Mouse (Mus musculus) MEL (cell line): ENCODE results near the gene Aco1. TPM values are rescaled to one million over a fixed set of nuclear protein-coding genes. Genes with fewer than 3 reads are reported as not detected.

Experiments used
- DNase-seq: peaks from one replicate; pipeline ENCODE4 v3.0.0; 2011; ENCODE audit warnings: low read depth, low spot score
- H3K27ac ChIP-seq: 2 replicates; pipeline ENCODE4 v1.5.1; 2012; ENCODE audit warnings: low read depth, mild to moderate bottlenecking, control low read depth, low read length, moderate library complexity; ENCODE audit not compliant: control insufficient read depth
- H3K27me3 ChIP-seq, 2 experiments: fragments of 150-350 bp in 1 of 2; sonication (generic) in 1 of 2; 2 replicates each; pipeline ENCODE4 v1.6.1; 2012; ENCODE audit warnings: low read length in 2 of 2, mild to moderate bottlenecking in 2 of 2, improper control_type of control experiment in 1 of 2, moderate library complexity in 1 of 2; ENCODE audit not compliant: insufficient read depth in 2 of 2, control insufficient read depth in 1 of 2
- H3K36me3 ChIP-seq, 2 experiments: 2 replicates each; pipeline ENCODE4 v1.6.1; 2012 to 2014; ENCODE audit warnings: low read length in 2 of 2, improper control_type of control experiment in 1 of 2, inconsistent platforms in 1 of 2, mild to moderate bottlenecking in 1 of 2; ENCODE audit not compliant: insufficient read depth in 2 of 2, control insufficient read depth in 1 of 2
- H3K4me1 ChIP-seq, 2 experiments: fragments of 150-350 bp in 1 of 2; sonication (generic) in 1 of 2; 2 replicates each; pipeline ENCODE4 v1.6.1; 2012; ENCODE audit warnings: low read length in 2 of 2, improper control_type of control experiment in 1 of 2, mild to moderate bottlenecking in 1 of 2; ENCODE audit not compliant: insufficient read depth in 2 of 2, control insufficient read depth in 1 of 2
- H3K4me3 ChIP-seq, 2 experiments: fragments of 150-350 bp in 1 of 2; sonication (generic) in 1 of 2; 2 replicates each; pipeline ENCODE4 v1.5.1; 2012; ENCODE audit warnings: low read depth in 2 of 2, low read length in 2 of 2, mild to moderate bottlenecking in 2 of 2, moderate library complexity in 2 of 2, control low read depth in 1 of 2, improper control_type of control experiment in 1 of 2; ENCODE audit not compliant: control insufficient read depth in 1 of 2, insufficient read depth in 1 of 2
- H3K79me2 ChIP-seq: 2 replicates; pipeline ENCODE4 v1.6.1; 2012; ENCODE audit warnings: mild to moderate bottlenecking, low read length, moderate library complexity; ENCODE audit not compliant: control insufficient read depth, poor library complexity, insufficient read depth
- H3K9ac ChIP-seq: 2 replicates; pipeline ENCODE4 v1.6.1; 2012; ENCODE audit warnings: low read depth, mild to moderate bottlenecking, control low read depth, low read length, moderate library complexity; ENCODE audit not compliant: control insufficient read depth, poor library complexity, severe bottlenecking
- H3K9me3 ChIP-seq: fragments of 150-350 bp; sonication (generic); replicated peaks from 2 replicates; pipeline ENCODE4 v1.6.1; 2012; ENCODE audit warnings: mild to moderate bottlenecking, low read length, improper control_type of control experiment, moderate library complexity; ENCODE audit not compliant: insufficient read depth
- CTCF ChIP-seq, 3 experiments: IDR thresholded peaks in 2 of 3; conservative IDR thresholded peaks in 1 of 3; 2 replicates each; pipeline ENCODE4 v1.5.1; 2011 to 2012; ENCODE audit warnings: low read length in 3 of 3, low read depth in 2 of 3, mild to moderate bottlenecking in 2 of 3, improper control_type of control experiment in 1 of 3, inconsistent platforms in 1 of 3, mixed read lengths in 1 of 3, moderate library complexity in 1 of 3; ENCODE audit not compliant: control insufficient read depth in 1 of 3, insufficient read depth in 1 of 3, poor library complexity in 1 of 3, severe bottlenecking in 1 of 3
- EP300 ChIP-seq, 2 experiments: IDR thresholded peaks; 2 replicates each; pipeline ENCODE4 v1.6.1; 2011; ENCODE audit warnings: improper control_type of control experiment in 2 of 2, low read length in 2 of 2, low read depth in 1 of 2, mild to moderate bottlenecking in 1 of 2
- GATA1 ChIP-seq: IDR thresholded peaks from 2 replicates; pipeline ENCODE4 v1.6.1; 2011; ENCODE audit warnings: low read depth, low read length, improper control_type of control experiment
- JUND ChIP-seq: IDR thresholded peaks from 2 replicates; pipeline ENCODE4 v1.6.1; 2011; ENCODE audit warnings: low read depth, mild to moderate bottlenecking, improper control_type of control experiment, low read length
- MYB ChIP-seq: IDR thresholded peaks from 2 replicates; pipeline ENCODE4 v1.6.1; 2011; ENCODE audit warnings: mild to moderate bottlenecking, low read depth, low read length, improper control_type of control experiment
- MYC ChIP-seq: IDR thresholded peaks from 2 replicates; pipeline ENCODE4 v1.6.1; 2011; ENCODE audit warnings: low read depth, mild to moderate bottlenecking, low read length, improper control_type of control experiment, moderate library complexity
- NELFE ChIP-seq: IDR thresholded peaks from 2 replicates; pipeline ENCODE4 v1.6.1; 2011; ENCODE audit warnings: low read depth, low read length, improper control_type of control experiment
- NRF1 ChIP-seq: IDR thresholded peaks from 2 replicates; pipeline ENCODE4 v1.6.1; 2014; ENCODE audit warnings: low read depth, mild to moderate bottlenecking, inconsistent platforms, low read length, improper control_type of control experiment, moderate library complexity; ENCODE audit not compliant: poor library complexity, insufficient read depth, severe bottlenecking
- POLR2A ChIP-seq, 2 experiments: IDR thresholded peaks; 2 replicates each; pipeline ENCODE4 v1.6.1; 2011 to 2012; ENCODE audit warnings: low read length in 2 of 2, mild to moderate bottlenecking in 2 of 2, control low read depth in 1 of 2, improper control_type of control experiment in 1 of 2, low read depth in 1 of 2, moderate library complexity in 1 of 2; ENCODE audit not compliant: control insufficient read depth in 1 of 2, insufficient read depth in 1 of 2, poor library complexity in 1 of 2
- POLR2AphosphoS5 ChIP-seq: IDR thresholded peaks from 2 replicates; pipeline ENCODE4 v1.6.1; 2012; ENCODE audit warnings: low read depth, borderline replicate concordance, mild to moderate bottlenecking, inconsistent platforms, low read length, moderate library complexity, mixed read lengths
- SIN3A ChIP-seq: IDR thresholded peaks from 2 replicates; pipeline ENCODE4 v1.6.1; 2012; ENCODE audit warnings: low read length, improper control_type of control experiment, inconsistent platforms
- TAL1 ChIP-seq: IDR thresholded peaks from 2 replicates; pipeline ENCODE4 v1.6.1; 2012; ENCODE audit warnings: mild to moderate bottlenecking, inconsistent platforms, low read length, moderate library complexity, mixed read lengths
- TCF12 ChIP-seq: IDR thresholded peaks from 2 replicates; pipeline ENCODE4 v1.6.1; 2014; ENCODE audit warnings: low read depth, mild to moderate bottlenecking, inconsistent platforms, low read length, improper control_type of control experiment, moderate library complexity
- UBTF ChIP-seq: IDR thresholded peaks from 2 replicates; pipeline ENCODE4 v1.6.1; 2012; ENCODE audit warnings: low read depth, mild to moderate bottlenecking, inconsistent platforms, low read length, improper control_type of control experiment, moderate library complexity, borderline replicate concordance; ENCODE audit not compliant: insufficient read depth
- ZC3H11A ChIP-seq: IDR thresholded peaks from 2 replicates; pipeline ENCODE4 v1.6.1; 2012; ENCODE audit warnings: low read depth, mild to moderate bottlenecking, inconsistent platforms, low read length, improper control_type of control experiment
- ZMIZ1 ChIP-seq: IDR thresholded peaks from 2 replicates; pipeline ENCODE4 v1.6.1; 2012; ENCODE audit warnings: low read depth, mild to moderate bottlenecking, inconsistent platforms, low read length, improper control_type of control experiment, moderate library complexity
- polyA plus RNA-seq, 2 experiments: library from polyadenylated mRNA; stranded (reverse) in 1 of 2; unstranded in 1 of 2; fragments of >175 nt in 1 of 2; fragments of >200 nt in 1 of 2; gene quantifications; 2 replicates each; pipeline versions ENCODE4 v1.2.1 to v1.2.4; 2012; ENCODE audit warnings: low replicate concordance in 2 of 2, low read depth in 1 of 2; ENCODE audit not compliant: insufficient read length in 2 of 2, insufficient read depth in 1 of 2, missing spikeins in 1 of 2
- total RNA-seq: library from RNA; depleted of rRNA; stranded (reverse); fragments of 300-350 nt; gene quantifications from 2 replicates; pipeline ENCODE4 v1.2.3, GENCODE M21; 2012

Aco1 gene
- total and polyA plus RNA-seq, 3 experiments = 28.7 to 33.6 TPM; not detected in 1

- DNase-seq = no peak
- Histone ChIP-seq H3K79me2 (no peaks in the 10 kb centered on the region), H3K27me3 (no peaks in the 10 kb centered on the region), H3K4me3 (no peak overlapping the region), H3K27ac (no peak overlapping the region), H3K36me3 (no peaks in the 10 kb centered on the region), H3K9ac (no peak overlapping the region), H3K9me3 (no peaks in the 10 kb centered on the region), H3K4me1 (peaks cover 0 to 4% of the 10 kb centered on the region in 2 experiments; a peak in 1 of 4 replicates)
- TF ChIP-seq MYC = no peak
- no peak for TF ChIP-seq TAL1
These were observed 78.3 kb downstream of the Aco1 start for GRCm38 (mm10) chr4:40221004-40221760.

GRCm38 (mm10) chr4:40221876-40222585, 79.2 kb downstream of the Aco1 start:
- H3K36me3 ChIP-seq = no peaks in the 10 kb centered on the region
- TF ChIP-seq TAL1 (no peak), ZMIZ1 (no peak), JUND (no peak), GATA1 (no peak), MYB (no peak), SIN3A (no peak), TCF12 (no peak), POLR2A (IDR thresholded peaks at IDR 0.05; ENCODE audit: control insufficient read depth in 1 of 2, insufficient read depth in 1 of 2, low read depth in 1 of 2, low read length in 2 of 2, poor library complexity in 1 of 2) (no peak), CTCF (IDR thresholded peaks at IDR 0.05 in 2 of 3, conservative IDR thresholded peaks at IDR 0.05 in 1 of 3; ENCODE audit: control insufficient read depth in 1 of 3, insufficient read depth in 1 of 3, low read depth in 2 of 3, low read length in 3 of 3, poor library complexity in 1 of 3, severe bottlenecking in 1 of 3) (no peak), EP300 (IDR thresholded peaks at IDR 0.05; ENCODE audit: low read depth in 1 of 2, low read length in 2 of 2) (no peak), POLR2AphosphoS5 (no peak), NRF1 (no peak), UBTF (no peak), ZC3H11A (no peak), NELFE (no peak)
- TF ChIP-seq, all 39 proteins: peak for 0
- H3K27me3 ChIP-seq = no peaks in the 10 kb centered on the region
- H3K4me1 ChIP-seq = peaks cover 0 to 4% of the 10 kb centered on the region in 2 experiments; a peak in 1 of 4 replicates
- H3K9ac ChIP-seq = no peak overlapping the region
- no peak overlapping the region for H3K27ac ChIP-seq
- no peaks in the 10 kb centered on the region for H3K79me2 ChIP-seq
- DNase-seq = no peak
- H3K4me3 ChIP-seq = no peak overlapping the region
- H3K9me3 ChIP-seq = no peaks in the 10 kb centered on the region
